Mouse (Mus musculus) erythroid progenitor cell, adult 5-6 weeks (primary cell): ENCODE data around the gene Slco1a6. TPM values are rescaled to one million over a fixed set of nuclear protein-coding genes. Genes with fewer than 3 reads are reported as not detected.
"Not testable (repeated sequence)": the region's sequence is repeated elsewhere in the genome, so short reads cannot be mapped to it uniquely, and the experiment has no call there.

Source experiments
- ATAC-seq: replicated peaks from 2 replicates; pipeline ENCODE4 v1.8.0; 2016; ENCODE audit warnings: moderate number of reproducible peaks, mild to moderate bottlenecking, moderate TSS enrichment, inconsistent platforms; ENCODE audit not compliant: poor library complexity, low FRiP score, severe bottlenecking
- total RNA-seq, 2 experiments: library from RNA; stranded (forward) in 1 of 2; stranded (reverse) in 1 of 2; fragments of 150-400 nt in 1 of 2; fragments of 186-747, 209-891 nt in 1 of 2; gene quantifications; 2 replicates each; pipeline versions ENCODE4 v1.2.3 to v1.2.4; 2015 to 2017; ENCODE audit warnings: low replicate concordance in 2 of 2

Slco1a6 gene
- total RNA-seq (2015; ENCODE audit: low replicate concordance) (not detected in 2 replicates), total RNA-seq (2017; ENCODE audit: low replicate concordance) (1.3 TPM in 1 of 2 replicates, not detected in the other)

DNA sequence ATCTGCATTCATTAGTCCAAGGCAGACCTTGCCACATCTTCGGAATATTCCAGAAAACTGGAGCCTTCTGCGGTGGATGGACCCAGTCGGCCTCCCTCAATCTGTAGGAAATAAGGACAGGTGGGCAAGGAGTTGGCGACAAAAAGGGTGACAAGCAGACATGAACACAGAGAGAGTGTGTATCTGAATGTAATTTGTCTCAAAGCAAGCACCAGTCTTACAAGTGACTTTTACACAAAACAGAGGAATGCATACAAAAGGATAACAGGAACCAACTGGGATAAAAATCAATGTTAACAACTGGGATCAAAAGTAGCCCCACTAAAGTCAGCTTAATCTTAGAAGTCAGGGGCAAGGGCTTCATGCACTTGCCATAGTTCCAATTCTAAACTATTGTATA is at the start of gene Slco1a6:
TSS of gene Slco1a6 (minus strand) at position 101 of the 400 bp plus-strand sequence.
- no peak for ATAC-seq

DNA sequence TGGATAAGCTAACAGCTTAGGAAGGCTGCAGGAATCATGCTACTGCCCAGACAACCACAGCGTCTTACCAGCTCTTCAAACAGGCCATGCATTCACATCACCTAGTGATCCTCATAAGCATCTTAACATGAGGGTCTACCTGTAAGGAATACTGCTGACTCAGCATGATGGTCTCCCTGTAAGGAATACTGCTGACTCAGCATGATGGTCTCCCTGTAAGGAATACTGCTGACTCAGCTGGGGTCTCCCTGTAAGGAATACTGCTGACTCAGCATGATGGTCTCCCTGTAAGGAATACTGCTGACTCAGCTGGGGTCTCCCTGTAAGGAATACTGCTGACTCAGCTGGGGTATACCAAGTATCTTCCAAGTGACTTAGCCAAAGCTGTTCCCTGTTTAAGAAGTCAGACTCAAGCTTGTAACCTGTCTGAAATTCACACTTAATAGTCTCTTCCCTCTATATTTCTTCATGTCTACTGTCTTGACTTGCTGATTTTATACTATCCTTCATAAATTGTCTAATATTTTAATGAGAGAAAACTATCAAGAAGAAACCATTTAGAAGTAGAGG is 42.5 kb upstream of the Slco1a6 start:
- ATAC-seq = not testable (repeated sequence)

DNA sequence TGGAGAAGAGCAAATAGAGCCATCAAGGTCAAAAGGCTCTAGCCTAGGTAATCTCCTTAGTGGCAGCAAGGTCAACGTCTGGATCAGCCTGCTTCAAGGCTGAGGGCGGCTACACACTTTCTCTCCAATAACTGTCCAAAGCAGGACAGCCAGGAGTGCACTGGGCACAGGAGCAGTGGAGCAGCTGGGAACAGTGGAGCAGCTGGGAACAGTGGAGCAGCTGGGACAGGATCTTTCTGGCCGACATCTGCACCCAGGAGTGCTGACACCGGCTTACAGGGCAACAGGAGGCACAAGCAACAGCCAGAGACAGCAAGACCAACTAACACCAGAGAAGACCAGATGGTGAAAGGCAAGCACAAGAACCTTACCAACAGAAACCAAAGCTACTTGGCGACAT is 36.7 kb upstream of the Slco1a6 start:
- no peak for ATAC-seq

DNA sequence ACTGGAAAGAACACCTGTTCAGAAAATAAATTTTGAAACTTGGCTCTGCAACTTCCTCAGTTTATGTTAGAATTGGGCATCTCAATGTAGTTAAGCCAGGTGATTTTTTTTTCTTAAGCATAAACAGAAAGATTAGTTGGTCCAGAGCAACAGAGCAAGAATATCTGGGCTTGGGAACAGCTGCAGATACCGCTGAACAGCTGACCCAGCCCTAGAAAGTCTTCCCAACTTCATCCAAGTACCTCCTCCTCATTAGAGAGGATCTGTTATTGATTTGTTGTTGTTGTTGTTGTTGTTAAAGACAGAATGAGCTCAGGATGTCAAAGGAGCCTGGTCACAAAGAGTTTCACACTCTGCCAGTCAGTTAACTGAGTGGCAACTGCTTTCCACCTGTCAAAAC is 31.1 kb upstream of the Slco1a6 start:
- ATAC-seq = no peak

DNA sequence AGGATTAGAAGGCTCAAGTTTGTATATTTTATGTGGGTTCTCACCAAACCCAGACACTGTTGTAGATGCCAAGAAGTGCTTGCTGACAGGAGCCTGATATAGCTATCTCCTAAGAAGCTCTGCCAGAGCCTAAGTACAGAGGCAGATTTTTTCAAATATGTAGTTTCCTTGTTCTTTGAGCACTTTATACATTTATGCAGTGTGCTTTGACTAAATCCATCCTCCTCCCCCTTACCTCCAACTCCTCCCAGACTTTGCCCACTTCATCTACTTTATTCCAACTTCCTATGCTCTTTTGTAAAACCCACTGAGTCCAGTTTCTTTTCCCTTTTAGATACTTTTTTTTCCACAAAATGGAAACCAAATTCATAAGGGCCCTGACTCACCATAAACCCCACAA is 11.8 kb upstream of the Slco1a6 start:
- no peak for ATAC-seq

DNA sequence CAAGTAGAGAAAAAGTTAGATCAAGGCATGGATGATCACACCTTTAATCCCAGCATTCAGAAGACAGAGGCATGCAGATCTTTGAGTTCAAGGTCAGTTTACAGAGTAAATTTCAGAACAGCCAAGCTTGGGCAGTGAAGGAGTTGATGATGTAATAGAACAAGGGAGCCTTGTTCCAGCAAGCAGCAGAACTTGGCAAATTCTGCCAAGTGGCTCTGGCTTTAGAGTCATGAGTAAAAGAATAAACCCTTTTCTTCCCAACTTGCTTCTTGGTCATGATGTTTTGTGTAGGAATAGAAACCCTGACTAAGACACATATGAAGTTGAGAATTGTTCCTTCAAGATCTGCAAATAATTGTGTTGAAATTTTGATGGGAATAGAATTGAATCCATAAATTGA is 3.5 kb upstream of the Slco1a6 start:
- no peak for ATAC-seq

DNA sequence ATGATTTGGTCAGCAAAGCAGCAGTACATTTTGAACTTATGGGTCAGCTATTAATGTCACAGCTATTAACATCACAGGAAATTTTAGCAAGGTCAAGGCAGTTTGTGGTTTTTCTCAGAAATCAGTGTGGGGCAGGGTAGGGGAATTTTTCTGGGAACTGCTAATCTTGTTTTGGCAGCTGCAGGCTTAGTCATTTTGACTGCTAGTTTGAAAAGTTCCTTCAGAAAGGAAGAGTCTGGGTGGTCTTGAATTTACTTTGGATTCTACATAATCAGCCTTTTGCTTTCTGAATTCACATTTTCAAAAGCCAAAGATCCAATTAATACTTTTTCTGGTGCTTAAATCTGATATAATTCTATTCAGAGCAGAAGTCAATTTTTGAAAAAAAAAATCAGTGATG is 1.4 kb upstream of the Slco1a6 start:
- ATAC-seq = no peak

DNA sequence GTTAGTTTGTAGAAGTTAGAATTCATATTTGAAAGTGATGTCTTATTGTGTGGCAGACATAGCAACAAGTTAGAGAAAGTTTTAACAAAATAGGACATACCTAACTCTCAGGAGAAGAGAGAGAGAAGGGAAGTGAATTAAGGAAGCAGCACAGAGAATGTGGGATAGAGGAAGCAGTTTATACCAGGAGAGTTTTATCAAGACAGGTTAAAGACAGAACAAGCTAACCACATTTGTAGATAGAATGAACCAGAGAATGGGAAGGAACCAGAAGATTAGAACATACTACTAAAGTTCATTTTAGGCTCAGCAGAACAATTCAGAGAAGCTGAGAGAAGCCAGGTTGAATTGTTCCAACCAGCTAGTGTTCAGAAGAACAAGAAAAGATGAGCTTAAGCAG is 7.8 kb downstream of the Slco1a6 start:
- ATAC-seq = no peak

DNA sequence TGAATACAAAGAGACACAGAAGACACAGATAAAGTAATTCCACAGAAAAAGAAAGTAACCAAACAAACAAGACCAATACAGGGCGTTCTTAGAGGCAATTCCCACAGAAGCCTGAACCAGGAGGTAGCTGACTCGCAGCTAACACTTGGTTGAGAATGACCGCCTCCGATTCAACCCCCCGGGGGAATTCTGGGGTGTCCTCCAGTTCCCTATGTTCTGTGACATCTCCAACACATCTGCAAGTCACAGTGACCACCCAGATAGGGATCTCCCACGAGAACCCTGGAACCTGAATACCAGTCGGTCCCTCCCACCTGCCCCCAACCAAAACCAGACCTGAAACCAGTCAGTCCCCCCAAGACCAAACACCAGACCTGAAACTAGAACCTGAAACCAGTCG is 14.1 kb downstream of the Slco1a6 start:
- ATAC-seq = no peak

DNA sequence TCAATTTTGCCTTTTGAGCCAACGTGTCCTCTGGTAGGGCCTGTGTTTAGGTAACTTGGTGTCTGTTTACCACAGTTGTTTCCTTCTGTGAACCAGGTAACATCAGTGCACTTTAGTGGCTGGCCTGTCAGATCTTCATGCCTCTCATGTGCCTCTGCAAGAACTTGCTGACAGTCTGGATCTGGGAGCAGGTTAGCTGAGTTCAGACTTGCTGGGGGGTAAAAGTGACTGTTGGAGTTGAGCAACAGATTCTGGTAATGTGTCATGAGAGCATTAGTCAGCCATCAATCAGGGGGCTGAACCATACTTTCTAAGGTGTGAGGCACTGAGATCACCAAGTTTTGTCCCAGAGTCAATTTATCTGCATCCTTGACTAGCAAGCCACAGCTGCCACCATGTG is 16.4 kb downstream of the Slco1a6 start:
- no peak for ATAC-seq

DNA sequence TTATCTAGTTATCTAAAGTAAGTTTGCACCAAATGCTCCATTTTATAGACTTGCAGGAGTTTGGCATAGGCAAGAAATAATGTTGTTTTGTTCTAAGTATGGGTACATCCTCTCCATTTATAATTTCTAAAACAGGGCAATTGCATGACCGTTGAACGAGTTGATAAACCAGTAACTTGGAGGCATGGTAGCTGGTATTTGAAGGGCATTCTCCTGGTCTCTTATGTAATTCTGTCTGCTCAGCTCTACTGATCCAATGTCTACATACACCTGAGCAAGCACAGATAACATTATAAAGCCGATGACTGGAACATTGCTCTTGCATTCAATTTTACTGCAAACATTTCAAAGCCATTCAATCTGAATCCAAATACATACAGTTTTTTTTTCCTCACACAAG is 20.9 kb downstream of the Slco1a6 start:
- ATAC-seq = no peak

DNA sequence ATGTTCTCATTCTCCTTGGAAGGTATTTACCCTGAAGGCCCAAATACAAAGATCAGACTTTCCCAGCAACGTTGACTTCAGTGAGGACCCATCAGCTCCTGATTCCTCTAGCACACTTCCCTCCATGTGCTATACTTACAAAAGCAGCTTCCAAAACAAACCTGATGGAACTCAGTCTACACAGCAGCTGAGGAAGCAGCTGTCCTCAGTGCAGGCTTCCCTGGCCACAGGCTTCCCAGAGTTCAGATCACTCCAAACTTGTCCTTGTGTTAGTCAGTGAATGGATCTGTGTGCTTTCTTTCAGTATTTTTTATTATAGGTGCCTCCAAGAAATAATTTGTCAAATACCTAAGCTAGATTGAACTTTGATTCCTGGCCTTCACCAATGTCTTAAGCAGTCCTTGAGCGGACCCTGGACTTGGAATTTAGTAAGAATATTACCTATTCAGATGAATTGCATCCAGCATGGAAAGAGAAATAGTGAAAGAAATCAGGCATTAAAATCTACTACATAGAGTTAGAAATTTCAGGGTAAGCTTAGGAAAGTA is 22.4 kb downstream of the Slco1a6 start:
- ATAC-seq = no peak

DNA sequence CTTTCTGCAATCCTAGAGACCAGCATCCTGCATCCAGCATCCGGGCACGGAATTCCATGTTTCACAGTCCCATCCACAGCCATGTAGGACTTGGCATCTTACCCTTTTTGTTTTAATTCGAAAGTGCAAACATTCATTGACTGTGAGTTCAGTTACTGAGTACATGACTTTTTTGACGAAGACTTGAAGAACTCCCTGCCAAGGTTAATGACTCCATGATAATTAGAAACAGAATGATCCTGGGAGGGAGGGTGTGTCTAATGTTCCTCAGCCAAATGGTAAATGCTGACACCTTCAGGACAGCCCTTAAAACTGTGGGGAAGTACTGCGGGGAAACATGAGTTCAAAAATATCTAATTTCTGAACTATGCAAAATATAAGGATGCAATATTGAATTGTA is 44.9 kb downstream of the Slco1a6 start:
- ATAC-seq = no peak

DNA sequence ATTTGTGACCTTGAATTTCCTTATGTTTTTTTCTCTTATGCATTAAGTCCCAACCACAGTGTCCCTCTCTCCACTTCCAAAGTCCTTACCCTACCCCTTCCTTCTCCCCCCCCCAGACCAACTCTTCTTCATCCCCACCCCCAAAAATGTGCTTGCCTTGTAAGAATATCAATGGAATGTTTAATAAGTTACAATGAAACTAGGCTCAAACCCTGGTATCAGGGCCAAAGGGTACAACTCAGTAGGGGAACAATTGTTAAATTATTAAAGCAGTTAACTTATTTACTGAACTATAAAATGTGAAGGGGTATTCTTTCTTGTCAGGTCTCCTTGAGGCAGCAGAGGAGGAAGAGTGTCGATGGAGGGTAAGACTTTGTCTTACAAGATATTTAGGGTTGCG is 47.1 kb downstream of the Slco1a6 start:
- no peak for ATAC-seq

DNA sequence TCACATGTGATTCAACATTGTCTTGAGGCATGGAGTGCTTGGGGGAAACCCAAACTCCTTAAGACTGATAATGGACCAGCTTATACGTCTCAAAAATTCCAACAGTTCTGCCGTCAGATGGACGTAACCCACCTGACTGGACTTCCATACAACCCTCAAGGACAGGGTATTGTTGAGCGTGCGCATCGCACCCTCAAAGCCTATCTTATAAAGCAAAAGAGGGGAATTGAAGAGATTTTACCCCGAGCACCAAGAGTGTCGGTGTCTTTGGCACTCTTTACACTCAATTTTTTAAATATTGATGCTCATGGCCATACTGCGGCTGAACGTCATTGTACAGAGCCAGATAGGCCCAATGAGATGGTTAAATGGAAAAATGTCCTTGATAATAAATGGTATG is 54.2 kb downstream of the Slco1a6 start:
- ATAC-seq = not testable (repeated sequence)

DNA sequence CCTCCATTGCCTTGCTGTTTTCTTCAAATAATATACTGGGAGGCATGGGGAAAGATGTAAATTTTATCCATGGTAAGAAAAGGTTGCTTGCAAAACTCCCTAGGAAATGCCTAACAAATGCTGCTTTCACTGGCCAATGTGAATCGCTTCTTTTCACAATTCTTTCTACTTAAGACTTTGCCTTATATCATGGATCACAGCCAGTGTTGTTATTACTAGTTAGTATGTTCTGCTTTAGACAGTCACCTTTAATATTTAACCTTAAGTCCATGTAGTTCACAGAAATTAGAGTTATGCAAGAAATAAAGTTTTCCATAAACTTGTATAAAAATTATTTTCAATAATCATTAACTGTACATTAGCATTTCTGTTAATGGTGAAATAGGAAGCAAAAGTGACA is 60.0 kb downstream of the Slco1a6 start:
- no peak for ATAC-seq

DNA sequence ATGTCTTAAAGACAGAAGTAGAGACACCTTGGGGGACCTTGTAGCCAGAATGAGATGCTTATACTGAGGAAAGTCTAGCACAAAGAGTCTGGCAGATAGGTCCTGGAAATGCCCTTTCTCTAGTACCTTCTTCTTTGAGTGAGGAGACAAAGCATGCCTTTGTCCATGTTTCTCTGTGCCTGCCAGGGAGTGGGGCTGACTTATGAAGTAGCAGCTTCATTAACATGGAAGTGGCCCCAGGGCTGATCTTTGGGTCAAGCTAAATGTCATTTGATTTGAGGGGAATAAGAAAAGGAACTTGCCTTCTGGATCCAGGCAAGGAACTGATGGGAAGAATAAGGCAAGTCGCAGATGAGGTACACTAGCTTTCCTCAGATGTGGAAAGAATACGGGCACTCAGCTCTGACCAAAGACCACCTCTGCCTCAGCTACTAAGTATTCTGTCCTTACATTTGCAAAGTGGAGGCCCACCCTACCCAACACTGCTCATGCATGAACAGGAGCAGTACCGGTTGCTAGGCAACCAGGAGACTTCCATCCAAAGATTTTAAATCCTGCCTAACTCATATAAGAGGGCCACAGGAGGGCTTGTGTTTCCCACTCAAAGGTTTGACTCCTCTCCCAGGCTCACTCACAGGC is 96.5 kb downstream of the Slco1a6 start:
- no peak for ATAC-seq

DNA sequence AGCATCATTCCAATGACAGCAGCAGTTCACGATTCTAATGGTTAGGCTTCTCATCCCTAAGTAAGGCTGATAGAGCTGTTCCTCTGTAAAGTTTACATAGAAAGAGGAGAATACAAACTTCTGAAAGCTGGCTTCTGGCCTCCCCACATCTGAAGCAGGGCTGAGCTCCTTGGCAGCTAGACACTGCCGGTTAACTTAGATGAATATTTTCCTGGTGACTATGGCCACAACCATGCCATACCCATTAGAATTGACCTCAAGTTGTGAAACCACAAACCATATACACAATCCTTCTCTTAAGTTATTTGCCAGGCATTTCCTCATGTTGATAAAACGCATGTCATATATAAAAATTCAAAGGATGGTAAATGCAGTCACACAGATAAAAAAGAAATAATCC is 117.2 kb downstream of the Slco1a6 start:
- no peak for ATAC-seq

DNA sequence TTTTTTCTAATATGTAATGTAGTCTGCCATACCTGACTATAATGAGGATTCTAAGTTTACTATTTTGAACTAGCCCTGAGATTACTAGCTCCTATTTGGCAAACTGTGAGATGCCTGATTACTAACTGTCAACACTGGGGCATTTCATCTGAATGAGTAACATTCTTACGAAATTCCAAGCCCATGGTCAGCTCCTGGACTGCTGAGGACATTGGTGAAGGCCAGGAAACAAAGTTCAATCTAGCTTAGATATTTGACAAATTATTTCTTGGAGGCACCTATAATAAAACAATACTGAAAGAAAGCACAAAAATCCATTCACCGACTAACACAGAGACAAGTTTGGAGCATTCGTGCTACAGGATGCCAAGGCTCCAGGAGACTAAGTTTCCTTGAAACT is 150.0 kb downstream of the Slco1a6 start:
- ATAC-seq = not testable (repeated sequence)

DNA sequence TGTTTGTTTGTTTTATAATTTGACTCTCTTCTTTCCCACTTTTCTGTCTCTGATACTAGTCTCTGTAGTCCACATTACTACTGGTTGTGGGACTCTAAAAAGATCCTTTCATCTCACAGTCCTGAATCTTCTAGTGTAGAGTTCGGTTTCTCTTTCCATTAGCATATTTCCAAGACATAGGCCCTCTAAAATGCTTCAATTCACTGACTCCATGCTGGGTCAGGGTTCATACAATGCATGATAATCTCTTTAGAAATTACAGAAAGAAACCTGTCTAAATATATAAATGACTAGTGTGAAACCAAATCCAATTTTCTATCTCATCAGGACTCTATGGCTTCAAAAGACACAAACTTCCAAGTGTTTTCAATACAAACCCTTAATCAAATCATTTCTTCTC is 160.6 kb downstream of the Slco1a6 start:
- ATAC-seq = no peak

DNA sequence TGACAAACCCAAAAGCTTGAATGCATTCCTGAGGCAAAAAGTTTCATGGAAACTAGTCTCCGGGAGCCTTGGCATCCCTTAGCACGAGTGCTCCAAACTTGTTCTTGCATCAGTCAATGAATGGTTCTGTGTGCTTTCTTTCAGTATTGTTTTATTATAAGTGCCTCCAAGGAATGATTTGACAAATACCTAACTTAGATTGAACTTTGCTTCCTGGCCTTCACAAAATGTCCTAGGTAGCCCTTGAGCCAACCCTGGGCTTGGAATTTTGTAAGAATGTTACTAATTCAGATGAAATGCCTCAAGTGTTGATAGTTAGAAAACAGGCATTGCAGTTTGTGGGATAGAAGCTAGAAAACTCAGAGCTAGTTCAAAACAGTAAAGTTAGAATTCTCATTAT is 162.6 kb downstream of the Slco1a6 start:
- ATAC-seq = no peak

DNA sequence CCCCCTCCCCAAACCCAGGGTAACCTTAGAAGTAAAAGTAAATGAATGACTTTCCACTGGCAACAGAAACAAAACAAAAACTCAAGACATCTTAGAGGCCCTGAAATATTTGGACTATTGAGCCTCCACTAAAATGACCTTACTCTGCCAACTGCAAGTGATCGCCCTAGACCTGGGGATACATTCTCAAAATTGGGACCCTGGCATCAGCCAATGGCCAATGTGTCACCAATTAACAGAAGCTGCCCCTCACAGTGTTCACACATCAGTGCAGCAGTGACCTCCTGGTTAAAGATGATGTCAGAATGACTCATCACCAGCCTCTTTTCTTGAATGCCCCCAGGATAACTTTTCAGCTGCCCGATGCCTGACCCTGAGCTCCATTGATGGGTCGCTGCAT is 166.4 kb downstream of the Slco1a6 start:
- ATAC-seq = no peak
